Mouse (Mus musculus) forebrain, embryonic 12.5 days (tissue): Measurements from ENCODE around the gene Fbln5. TPM values are rescaled to one million over a fixed set of nuclear protein-coding genes. Genes with fewer than 3 reads are reported as not detected.

Source experiments
- ATAC-seq: fragments of 200-750 bp; cut with Nextera tagmentation; 2 replicates; pipeline ENCODE4 v1.8.0; 2017; ENCODE audit warnings: moderate TSS enrichment; ENCODE audit not compliant: low FRiP score
- H3K27ac ChIP-seq: fragments of 300-500 bp; sonication (generic); 2 replicates; pipeline ENCODE4 v1.5.1; 2016; ENCODE audit warnings: mild to moderate bottlenecking
- H3K27me3 ChIP-seq: fragments of 300-500 bp; sonication (generic); 2 replicates; pipeline ENCODE4 v1.6.1; 2016; ENCODE audit warnings: mild to moderate bottlenecking
- H3K36me3 ChIP-seq: fragments of 300-500 bp; sonication (generic); replicated peaks from 2 replicates; pipeline ENCODE4 v1.6.1; 2016; ENCODE audit warnings: mild to moderate bottlenecking
- H3K4me1 ChIP-seq: fragments of 300-500 bp; sonication (generic); 2 replicates; pipeline ENCODE4 v1.6.1; 2016
- H3K4me2 ChIP-seq: fragments of 300-500 bp; sonication (generic); 2 replicates; pipeline ENCODE4 v1.6.1; 2016; ENCODE audit warnings: mild to moderate bottlenecking, moderate library complexity
- H3K4me3 ChIP-seq: fragments of 300-500 bp; sonication (generic); replicated peaks from 2 replicates; pipeline ENCODE4 v1.5.1; 2016; ENCODE audit warnings: mild to moderate bottlenecking
- H3K9ac ChIP-seq: fragments of 300-500 bp; sonication (generic); 2 replicates; pipeline ENCODE4 v1.6.1; 2016; ENCODE audit warnings: mild to moderate bottlenecking
- H3K9me3 ChIP-seq: fragments of 300-500 bp; sonication (generic); 2 replicates; pipeline ENCODE4 v1.6.1; 2016
- WGBS: fragments of 180-500 bp; shearing (Covaris S2); methylation state at CpG from one replicate; pipeline ENCODE4 v1.1.7; 2016; 5-methylcytosine and 5-hydroxymethylcytosine counted together
- polyA plus RNA-seq: library from polyadenylated mRNA; unstranded; fragments of >200 nt; fragmentation: Nextera tagmentation; extraction: Ambion mirVana; gene quantifications from 2 replicates; pipeline ENCODE4 v1.2.1, GENCODE M21; 2016

The Fbln5 gene
- polyA plus RNA-seq, 1 experiment from 2014 or later: 12.2 TPM

DNA sequence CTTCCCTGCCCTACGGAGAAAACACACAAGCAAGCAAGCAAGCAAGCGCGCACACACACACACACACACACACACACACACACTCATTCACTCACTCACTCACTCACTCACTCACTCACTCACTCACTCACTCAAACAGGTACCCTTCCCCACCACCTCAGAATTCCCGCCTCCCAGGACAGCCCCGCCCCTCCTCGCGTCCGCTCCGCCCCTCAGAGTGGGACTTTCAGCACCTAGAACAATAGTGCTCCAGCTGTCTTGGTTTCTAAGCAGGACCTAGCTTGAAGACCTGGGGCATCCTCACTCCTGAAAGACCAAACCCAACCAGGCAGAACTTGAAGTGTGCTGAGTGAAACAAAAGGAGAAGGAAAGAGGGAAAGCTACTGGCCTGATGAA lies 100.1 kb downstream of the Fbln5 start:
- Histone ChIP-seq H3K4me1 (peaks cover 8% of the 10 kb centered on the region), H3K4me2 (peak overlapping the region; percentile 98), H3K27ac (no peak overlapping the region), H3K27me3 (peaks cover 11% of the 10 kb centered on the region), H3K36me3 (no peaks in the 10 kb centered on the region), H3K9ac (peak overlapping the region; percentile 53; the same call in 1 of the 2 replicates), H3K4me3 (peak overlapping the region; percentile 70), H3K9me3 (no peaks in the 10 kb centered on the region)
- WGBS: 2% methylated on average over 9 of the region's 9 CpGs
- peak; percentile 85 for ATAC-seq

GRCm38 (mm10) chr12:101718054-101718754 lies 100.7 kb downstream of the Fbln5 start, which contains the start of gene Tc2n:
Gene Tc2n (minus strand): TSS chr12:101718523.
- Histone ChIP-seq H3K36me3 (no peaks in the 10 kb centered on the region), H3K27ac (no peak within 1 kb of the TSS), H3K9ac (peak within 1 kb of the TSS; percentile 53), H3K27me3 (peaks cover 11% of the 10 kb centered on the region), H3K4me3 (peak within 1 kb of the TSS; percentile 70), H3K4me1 (peaks cover 8% of the 10 kb centered on the region), H3K4me2 (peak within 1 kb of the TSS; percentile 98), H3K9me3 (no peaks in the 10 kb centered on the region)
- ATAC-seq: peak; percentile 96
- under 1% methylated on average over 70 of the region's 75 CpGs for WGBS

DNA sequence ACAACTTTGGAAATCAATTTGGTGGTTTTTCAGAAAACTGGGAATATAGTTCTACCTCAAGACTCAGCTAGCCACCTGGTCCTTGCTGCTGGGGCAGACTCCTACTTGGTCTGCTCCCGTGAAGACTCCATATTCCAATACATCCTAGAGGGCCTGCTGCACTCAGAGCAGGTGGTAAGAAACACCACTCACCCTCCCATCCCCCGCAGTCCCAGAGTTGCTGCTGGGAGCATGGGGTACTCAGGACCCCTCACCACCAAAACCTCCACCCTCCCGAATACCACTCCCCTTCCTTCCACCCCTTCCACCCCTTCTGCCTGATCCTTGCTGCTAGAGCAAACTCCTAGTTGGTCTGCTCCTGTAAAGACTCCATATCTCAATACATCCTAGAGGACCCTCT lies 119.7 kb downstream of the Fbln5 start:
- Histone ChIP-seq H3K36me3 (no peaks in the 10 kb centered on the region), H3K9me3 (no peaks in the 10 kb centered on the region), H3K4me3 (no peak overlapping the region), H3K9ac (no peak overlapping the region), H3K27ac (no peak overlapping the region), H3K4me2 (no peak overlapping the region), H3K27me3 (no peaks in the 10 kb centered on the region), H3K4me1 (no peaks in the 10 kb centered on the region)
- no peak for ATAC-seq
- 93% methylated on average over 3 of the region's 3 CpGs for WGBS

Other genes with a start within 250 kb of the Fbln5 start
- 0.12 and 0.20 TPM in 2 replicates for gene Tc2n, start 100.5 kb downstream of the Fbln5 start, polyA plus RNA-seq
- gene Trip11, start 94.2 kb upstream of the Fbln5 start, polyA plus RNA-seq: 19.3 and 22.5 TPM in 2 replicates
- gene Atxn3, start 139.2 kb upstream of the Fbln5 start, polyA plus RNA-seq: 16.2 and 16.4 TPM in 2 replicates
- gene Cpsf2, start 156.9 kb upstream of the Fbln5 start, polyA plus RNA-seq: 41.4 and 43.0 TPM in 2 replicates